Mouse (Mus musculus) lung, embryonic 14.5 days (tissue): Measurements from ENCODE around the gene Tcf19. TPM values are rescaled to one million over a fixed set of nuclear protein-coding genes. Genes with fewer than 3 reads are reported as not detected.
"Not testable (repeated sequence)": the region's sequence is repeated elsewhere in the genome, so short reads cannot be mapped to it uniquely, and the experiment has no call there.

ENCODE experiments used
- ATAC-seq: fragments of 200-750 bp; cut with Nextera tagmentation; 2 replicates; pipeline ENCODE4 v1.8.0; 2017; ENCODE audit warnings: mild to moderate bottlenecking, moderate TSS enrichment, moderate library complexity; ENCODE audit not compliant: insufficient read depth
- DNase-seq: peaks from one replicate; pipeline ENCODE4 v3.0.0-alpha.2; 2015
- H3K27ac ChIP-seq: fragments of 300-500 bp; sonication (generic); 2 replicates; pipeline ENCODE4 v1.5.1; 2014; ENCODE audit warnings: low read depth, mild to moderate bottlenecking, moderate library complexity
- H3K27me3 ChIP-seq: fragments of 300-500 bp; sonication (generic); 2 replicates; pipeline ENCODE4 v1.6.1; 2014; ENCODE audit warnings: low read length, control low read depth; ENCODE audit not compliant: insufficient read depth
- H3K36me3 ChIP-seq: fragments of 300-500 bp; sonication (generic); 2 replicates; pipeline ENCODE4 v1.6.1; 2014; ENCODE audit warnings: control low read depth; ENCODE audit not compliant: insufficient read depth
- H3K4me1 ChIP-seq: fragments of 300-500 bp; sonication (generic); 2 replicates; pipeline ENCODE4 v1.6.1; 2014; ENCODE audit warnings: antibody characterized with exemption, control low read depth; ENCODE audit not compliant: insufficient read depth
- H3K4me2 ChIP-seq: fragments of 300-500 bp; sonication (generic); 2 replicates; pipeline ENCODE4 v1.6.1; 2014; ENCODE audit warnings: mild to moderate bottlenecking
- H3K4me3 ChIP-seq: fragments of 300-500 bp; sonication (generic); 2 replicates; pipeline ENCODE4 v1.5.1; 2014; ENCODE audit warnings: low read depth, low read length
- H3K9ac ChIP-seq: fragments of 300-500 bp; sonication (generic); 2 replicates; pipeline ENCODE4 v1.6.1; 2014
- H3K9me3 ChIP-seq: fragments of 300-500 bp; sonication (generic); 2 replicates; pipeline ENCODE4 v1.6.1; 2016; ENCODE audit warnings: low read depth, low read length, control low read depth
- CTCF ChIP-seq: IDR thresholded peaks from 2 replicates; pipeline ENCODE4 v1.5.1; 2016; ENCODE audit warnings: antibody characterized with exemption, low read depth
- WGBS: fragments of 180-500 bp; shearing (Covaris S2); extraction: QIAGEN DNeasy Blood & Tissue Kit; methylation state at CpG from one replicate; pipeline ENCODE4 v1.1.7; 2014; 5-methylcytosine and 5-hydroxymethylcytosine counted together
- polyA plus RNA-seq: library from polyadenylated mRNA; unstranded; fragments of >200 nt; fragmentation: Nextera tagmentation; extraction: Ambion mirVana; gene quantifications from 2 replicates; pipeline ENCODE4 v1.2.1, GENCODE M21; 2014

Gene Tcf19
- polyA plus RNA-seq, 1 experiment from 2014 or later, result 83.9 TPM

DNA sequence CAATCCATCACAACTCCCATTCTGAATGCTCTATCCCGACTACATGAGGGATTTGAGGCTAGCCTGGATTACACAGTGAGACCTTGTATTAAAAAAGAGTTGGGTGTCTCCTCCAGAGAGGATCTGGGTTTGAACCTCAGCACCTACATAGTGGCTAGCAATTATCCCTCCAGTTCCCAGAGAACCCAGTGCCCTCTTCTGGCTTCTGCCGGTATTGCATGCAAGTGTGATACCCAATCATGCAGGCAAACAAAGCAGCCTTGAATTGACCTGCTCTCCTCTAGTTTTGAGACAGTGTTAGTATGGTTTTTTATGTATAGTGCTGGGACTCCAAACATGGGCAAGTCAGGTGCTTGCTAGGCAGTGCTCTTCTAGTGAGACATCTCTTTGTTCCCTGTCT lies 2.7 kb downstream of the Tcf19 start:
- no peak for ATAC-seq
- Histone ChIP-seq H3K27me3 (no peaks in the 10 kb centered on the region), H3K4me1 (peaks cover 9% of the 10 kb centered on the region; the same call in 1 of the 2 replicates), H3K4me2 (peak overlapping the region; percentile 95), H3K4me3 (peak overlapping the region; percentile 51; the same call in 1 of the 2 replicates), H3K36me3 (peaks cover 14% of the 10 kb centered on the region; the same call in 1 of the 2 replicates), H3K27ac (no peak overlapping the region), H3K9me3 (no peaks in the 10 kb centered on the region), H3K9ac (no peak overlapping the region)
- peak; percentile 90 for TF ChIP-seq CTCF
- 21% methylated on average over 2 of the region's 2 CpGs for WGBS
- peak; percentile 90 for DNase-seq

DNA sequence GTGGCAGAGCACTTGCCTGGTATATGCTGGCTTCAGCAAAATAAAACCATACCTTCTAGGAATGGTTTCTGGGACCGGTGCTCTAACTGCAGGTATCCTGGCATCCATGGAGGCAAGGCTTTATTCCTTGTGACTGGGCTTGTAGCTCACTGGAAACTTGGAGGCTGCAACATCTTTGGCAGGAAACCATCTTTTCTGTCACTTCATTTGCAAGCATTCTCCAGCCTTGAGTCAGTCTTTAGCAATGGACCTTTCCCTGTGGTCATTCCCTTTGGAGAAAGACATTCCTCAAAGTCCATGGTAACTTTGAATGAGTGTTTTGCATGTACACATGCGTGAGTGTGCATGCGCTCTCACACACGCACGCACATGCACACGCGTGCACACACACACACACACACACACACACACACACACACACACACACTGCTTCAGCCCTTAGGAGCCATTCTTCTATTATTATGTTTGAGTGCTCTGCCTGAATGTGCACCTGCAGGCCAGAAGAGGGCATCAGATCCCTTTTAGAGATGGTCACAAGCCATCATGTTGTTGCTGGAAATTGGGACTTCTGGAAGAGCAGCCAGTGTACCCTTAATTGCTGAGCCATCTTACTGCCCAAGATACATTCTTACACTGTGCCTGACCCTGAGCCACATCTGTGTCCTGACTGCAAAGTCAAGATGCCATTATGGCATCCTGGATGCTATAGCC lies 3.6 kb downstream of the Tcf19 start:
- WGBS, result 91% methylated on average over 7 of the region's 7 CpGs
- no peak overlapping the region for H3K4me3 ChIP-seq
- DNase-seq, result peak; percentile 40

DNA sequence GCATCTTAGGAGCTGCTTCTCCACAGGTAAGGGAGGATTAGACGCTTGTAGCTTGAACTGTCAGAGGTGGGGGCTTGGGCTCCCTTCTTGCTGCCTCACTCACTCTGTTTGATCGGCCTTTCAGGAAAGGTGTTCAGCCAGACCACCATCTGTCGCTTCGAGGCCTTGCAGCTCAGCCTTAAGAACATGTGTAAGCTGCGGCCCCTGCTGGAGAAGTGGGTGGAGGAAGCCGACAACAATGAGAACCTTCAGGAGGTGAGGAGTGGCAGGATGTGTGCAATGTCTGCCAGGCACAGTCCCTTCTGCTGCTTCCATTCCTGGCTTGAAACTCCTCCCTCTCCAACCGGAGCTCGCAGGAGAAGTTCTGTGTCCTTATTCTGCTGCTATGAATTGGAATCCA lies 7.3 kb downstream of the Tcf19 start:
- H3K9ac ChIP-seq, result no peak overlapping the region
- TF ChIP-seq CTCF, result peak; percentile 78
- 16% methylated on average over 8 of the region's 8 CpGs for WGBS
- no peaks in the 10 kb centered on the region for H3K9me3 ChIP-seq
- peaks cover 12% of the 10 kb centered on the region; the same call in 1 of the 2 replicates for H3K36me3 ChIP-seq
- peaks cover 25% of the 10 kb centered on the region for H3K27me3 ChIP-seq
- DNase-seq, result peak; percentile 79
- H3K27ac ChIP-seq, result no peak overlapping the region
- peak; percentile 40; the same call in 1 of the 2 replicates for ATAC-seq
- H3K4me1 ChIP-seq, result no peaks in the 10 kb centered on the region; the same call in 1 of the 2 replicates
- no peak overlapping the region for H3K4me3 ChIP-seq
- no peak overlapping the region for H3K4me2 ChIP-seq

More for the DNA sequence above, 3.6 kb downstream of the Tcf19 start:
- H3K9ac ChIP-seq, result no peak overlapping the region
- H3K27me3 ChIP-seq, result peaks cover under 1% of the 10 kb centered on the region; the same call in 1 of the 2 replicates
- peaks cover 14% of the 10 kb centered on the region; the same call in 1 of the 2 replicates for H3K36me3 ChIP-seq
- peak; percentile 57 for TF ChIP-seq CTCF
- H3K9me3 ChIP-seq, result no peaks in the 10 kb centered on the region
- peaks cover 7% of the 10 kb centered on the region; the same call in 1 of the 2 replicates for H3K4me1 ChIP-seq
- ATAC-seq, result no peak
- H3K27ac ChIP-seq, result no peak overlapping the region
- no peak overlapping the region for H3K4me2 ChIP-seq

DNA sequence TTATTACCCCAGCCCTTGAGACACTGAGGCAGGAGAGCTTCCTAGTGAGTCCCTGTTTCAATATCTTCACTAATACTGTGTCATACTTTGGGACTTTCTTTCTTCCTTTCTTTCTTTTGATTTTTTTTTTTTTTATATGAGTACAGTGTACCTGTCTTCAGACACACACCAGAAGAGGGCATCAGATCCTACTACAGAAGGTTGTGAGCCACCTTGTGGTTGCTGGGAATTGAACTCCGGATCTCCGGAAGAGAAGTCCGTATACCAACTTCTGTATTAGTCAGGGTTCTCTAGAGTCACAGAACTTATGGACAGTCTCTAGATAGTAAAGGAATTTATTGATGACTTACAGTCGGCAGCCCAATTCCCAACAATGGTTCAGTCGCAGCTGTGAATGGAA lies 8.3 kb downstream of the Tcf19 start:
- not testable (repeated sequence) for H3K4me3 ChIP-seq, H3K27ac ChIP-seq, H3K4me2 ChIP-seq, H3K36me3 ChIP-seq, DNase-seq, H3K4me1 ChIP-seq, H3K9me3 ChIP-seq, H3K9ac ChIP-seq, ATAC-seq
- 53% methylated on average over 5 of the region's 5 CpGs for WGBS
- peaks cover 25% of the 10 kb centered on the region for H3K27me3 ChIP-seq

DNA sequence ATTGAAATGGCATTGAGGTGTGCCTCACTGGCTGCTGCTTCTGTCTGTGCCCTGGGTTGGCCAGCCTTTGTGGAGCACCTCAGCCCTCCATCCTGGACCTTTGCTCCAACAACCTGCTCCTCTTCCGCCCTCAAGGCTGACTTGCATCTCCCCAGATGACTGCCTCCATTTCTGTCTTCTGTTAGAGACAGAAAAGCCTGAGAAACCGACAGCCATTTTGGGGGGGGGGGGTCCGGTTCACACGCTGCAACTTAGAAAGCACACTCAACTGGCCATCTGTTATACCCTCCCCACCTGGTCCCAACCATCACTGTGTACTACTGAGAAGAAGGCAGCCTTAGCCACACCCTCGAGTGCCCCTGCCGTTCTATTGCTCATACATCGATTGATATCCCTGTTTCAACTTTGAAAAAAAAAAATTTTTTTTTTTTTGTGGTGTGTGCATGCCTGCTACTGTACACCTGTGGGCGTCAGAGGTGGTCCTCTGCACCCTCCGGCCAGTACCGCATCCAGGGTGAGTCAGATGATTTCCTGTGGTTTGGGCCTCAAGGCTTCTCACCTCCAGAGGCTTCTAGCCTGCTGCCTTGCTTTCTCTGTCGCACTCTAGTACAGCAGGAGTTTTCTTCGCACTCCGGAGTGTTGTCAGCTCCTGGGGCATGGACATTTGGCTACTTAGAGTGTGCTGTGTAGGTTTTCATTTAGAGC lies 8.9 kb downstream of the Tcf19 start:
- DNase-seq (no peak), ATAC-seq (no peak)
- no peak overlapping the region for H3K4me2 ChIP-seq
- peaks cover 25% of the 10 kb centered on the region for H3K27me3 ChIP-seq
- no peak overlapping the region for H3K4me3 ChIP-seq
- no peaks in the 10 kb centered on the region for H3K4me1 ChIP-seq
- no peak overlapping the region for H3K27ac ChIP-seq
- H3K9me3 ChIP-seq, result no peaks in the 10 kb centered on the region
- no peak overlapping the region for H3K9ac ChIP-seq
- H3K36me3 ChIP-seq, result 0 out of 2 replicates have a peak, but pooled peaks cover 5% of the 10 kb centered on the region
- WGBS, result 22% methylated on average over 13 of the region's 13 CpGs
- no peak for TF ChIP-seq CTCF

DNA sequence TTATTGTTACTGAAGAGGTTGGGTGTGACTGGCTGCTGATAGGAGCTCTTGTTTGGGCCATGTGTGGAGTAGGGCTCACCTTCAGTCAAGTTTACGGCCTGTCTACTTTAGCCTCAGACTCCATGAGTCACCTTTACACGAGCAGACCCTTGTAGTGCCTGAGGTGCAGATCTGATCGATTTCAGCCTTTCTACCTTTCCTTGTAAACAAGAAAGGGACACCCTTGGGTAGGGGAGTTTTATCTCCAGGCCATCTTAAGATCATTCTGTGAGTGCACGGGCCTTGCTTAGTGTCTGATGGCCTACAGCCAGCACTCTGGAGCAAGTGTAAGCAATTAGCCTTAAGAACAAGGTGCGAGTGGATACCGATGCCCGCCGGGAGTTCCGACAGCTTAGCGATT lies 9.7 kb downstream of the Tcf19 start:
- Histone ChIP-seq H3K9ac (no peak overlapping the region), H3K36me3 (no peaks in the 10 kb centered on the region), H3K4me3 (no peak overlapping the region), H3K27ac (no peak overlapping the region), H3K4me2 (no peak overlapping the region), H3K4me1 (no peaks in the 10 kb centered on the region), H3K9me3 (no peaks in the 10 kb centered on the region), H3K27me3 (peaks cover 25% of the 10 kb centered on the region)
- ATAC-seq (no peak), DNase-seq (no peak)
- TF ChIP-seq CTCF, result no peak
- 14% methylated on average over 10 of the region's 10 CpGs for WGBS

DNA sequence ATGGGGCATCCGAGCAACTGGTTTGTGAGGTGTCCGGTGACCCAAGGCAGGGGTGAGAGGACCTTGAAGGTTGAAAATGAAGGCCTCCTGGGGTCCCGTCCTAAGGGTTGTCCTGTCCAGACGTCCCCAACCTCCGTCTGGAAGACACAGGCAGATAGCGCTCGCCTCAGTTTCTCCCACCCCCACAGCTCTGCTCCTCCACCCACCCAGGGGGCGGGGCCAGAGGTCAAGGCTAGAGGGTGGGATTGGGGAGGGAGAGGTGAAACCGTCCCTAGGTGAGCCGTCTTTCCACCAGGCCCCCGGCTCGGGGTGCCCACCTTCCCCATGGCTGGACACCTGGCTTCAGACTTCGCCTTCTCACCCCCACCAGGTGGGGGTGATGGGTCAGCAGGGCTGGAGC lies 10.8 kb downstream of the Tcf19 start, which contains the start of gene Pou5f1:
Pou5f1 (plus strand) TSS at position 243 of the 400 bp plus-strand sequence.
- Histone ChIP-seq H3K27ac (no peak within 1 kb of the TSS), H3K4me1 (no peaks in the 10 kb centered on the region), H3K4me2 (no peak within 1 kb of the TSS), H3K9ac (no peak within 1 kb of the TSS), H3K36me3 (no peaks in the 10 kb centered on the region), H3K27me3 (peaks cover 25% of the 10 kb centered on the region), H3K9me3 (no peaks in the 10 kb centered on the region), H3K4me3 (no peak within 1 kb of the TSS)
- WGBS, result 39% methylated on average over 13 of the region's 13 CpGs
- ATAC-seq (no peak), DNase-seq (no peak)
- TF ChIP-seq CTCF, result no peak
